Mouse (Mus musculus) layer of hippocampus, adult 8-10 months (tissue): ENCODE data around the gene Elobl. TPM values are rescaled to one million over a fixed set of nuclear protein-coding genes. Genes with fewer than 3 reads are reported as not detected.

ENCODE experiments used
- DNase-seq, 2 experiments: peaks; one replicate each; pipeline ENCODE4 v3.0.0; 2022; ENCODE audit warnings: low spot score in 2 of 2
- total RNA-seq, 4 experiments: library from RNA; stranded (reverse); gene quantifications; 2 replicates each; pipeline ENCODE4 v1.2.4; 2022

The Elobl gene
- total RNA-seq, 4 experiments from 2014 or later, result not detected

DNA sequence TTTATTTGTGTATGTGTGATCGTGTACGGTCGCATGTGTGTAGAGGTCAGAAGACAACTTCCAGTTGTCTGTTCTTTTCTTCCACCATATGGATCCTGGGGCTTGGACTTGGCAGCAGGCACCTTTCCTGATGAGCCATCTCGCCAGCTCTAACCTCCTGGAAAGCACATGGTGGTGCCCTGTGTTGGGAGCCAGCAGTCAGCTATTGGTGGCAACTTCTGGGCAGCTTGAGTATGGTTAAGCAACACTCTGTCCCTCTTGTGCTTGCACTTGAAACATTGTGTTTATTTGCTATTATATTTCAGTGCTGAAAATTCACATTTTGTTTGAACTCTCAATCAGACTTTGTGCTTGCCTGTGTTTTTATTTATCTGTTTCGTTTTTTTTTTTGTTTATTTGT is 22.2 kb upstream of the Elobl start:
- DNase-seq, result no peak

DNA sequence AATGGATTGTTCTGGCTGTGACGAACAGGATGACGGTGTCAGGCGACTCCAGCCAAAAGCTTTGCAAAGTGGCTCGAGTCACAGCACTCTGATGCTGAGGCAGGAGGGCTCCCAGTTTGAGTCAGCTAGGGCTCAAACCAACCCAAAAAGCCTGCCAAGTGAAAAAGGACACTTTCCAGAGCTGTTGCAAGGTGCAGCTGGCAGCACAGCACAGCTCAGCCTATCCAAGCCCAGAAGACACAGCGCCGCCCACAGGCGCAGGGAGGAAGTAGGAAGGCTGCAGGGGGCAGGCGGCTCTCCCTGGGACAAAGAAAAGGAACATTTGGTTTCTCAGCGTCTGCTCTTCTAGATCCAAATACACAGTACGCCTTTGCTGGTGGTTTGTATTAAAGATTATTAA is 19.9 kb upstream of the Elobl start:
- no peak for DNase-seq

DNA sequence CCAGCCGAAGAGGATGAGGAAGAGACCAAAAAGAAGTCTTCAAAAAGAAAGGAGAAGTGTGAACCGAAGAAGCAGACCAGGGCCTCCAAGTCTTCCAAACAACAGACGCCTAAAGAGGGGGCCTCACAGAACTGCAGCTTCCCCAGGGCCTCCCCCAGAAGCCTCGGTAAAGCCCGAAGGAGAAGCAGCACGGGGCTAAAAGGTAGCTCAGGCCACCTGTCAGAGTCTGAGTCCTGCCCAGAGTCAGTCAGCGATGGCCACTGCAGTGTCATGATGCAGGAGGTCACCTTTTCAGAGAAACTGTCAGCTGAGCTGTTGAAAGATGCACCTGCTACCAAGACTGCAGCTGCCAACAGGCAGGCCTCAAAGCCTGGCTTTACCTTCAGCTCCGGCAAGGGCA is 14.6 kb upstream of the Elobl start:
- DNase-seq, result no peak

DNA sequence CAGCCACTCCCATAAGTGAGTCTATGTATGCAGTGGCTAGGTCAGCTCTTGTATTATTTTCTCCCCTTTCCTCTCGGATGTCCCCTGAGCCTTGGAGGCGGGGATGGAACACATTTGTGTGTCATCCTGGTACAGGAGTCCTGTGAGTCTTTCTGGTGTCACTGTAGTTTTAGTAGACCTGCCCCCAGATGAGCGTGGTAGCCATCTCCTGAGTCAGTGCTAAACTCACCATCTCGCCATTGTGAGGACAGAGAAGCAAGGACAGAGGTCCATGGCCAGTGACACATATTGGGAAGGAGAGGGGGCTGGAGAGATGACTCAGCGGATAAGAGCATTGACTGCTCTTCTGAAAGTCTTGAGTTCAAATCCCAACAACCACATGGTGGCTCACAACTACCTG is 10.5 kb upstream of the Elobl start:
- DNase-seq, result no peak

DNA sequence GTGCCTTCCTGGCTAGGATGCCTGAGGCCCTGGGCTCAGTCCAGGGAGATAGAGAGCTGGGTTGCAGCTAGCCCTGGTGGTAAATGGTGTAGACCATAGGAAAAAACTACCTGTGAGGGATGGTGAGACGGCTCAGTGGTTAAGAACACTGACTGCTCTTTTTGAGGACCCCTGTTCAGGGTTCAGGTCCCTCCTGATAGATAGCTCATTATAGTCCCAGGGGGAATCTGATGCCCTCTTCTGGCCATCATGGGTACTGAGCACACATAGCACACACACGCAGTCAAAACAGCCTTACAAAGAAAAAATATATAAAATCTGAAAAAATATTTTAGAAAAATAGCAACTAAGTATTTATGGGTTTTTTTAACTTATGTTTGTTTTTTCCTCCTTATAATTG is 9.6 kb upstream of the Elobl start:
- no peak for DNase-seq

DNA sequence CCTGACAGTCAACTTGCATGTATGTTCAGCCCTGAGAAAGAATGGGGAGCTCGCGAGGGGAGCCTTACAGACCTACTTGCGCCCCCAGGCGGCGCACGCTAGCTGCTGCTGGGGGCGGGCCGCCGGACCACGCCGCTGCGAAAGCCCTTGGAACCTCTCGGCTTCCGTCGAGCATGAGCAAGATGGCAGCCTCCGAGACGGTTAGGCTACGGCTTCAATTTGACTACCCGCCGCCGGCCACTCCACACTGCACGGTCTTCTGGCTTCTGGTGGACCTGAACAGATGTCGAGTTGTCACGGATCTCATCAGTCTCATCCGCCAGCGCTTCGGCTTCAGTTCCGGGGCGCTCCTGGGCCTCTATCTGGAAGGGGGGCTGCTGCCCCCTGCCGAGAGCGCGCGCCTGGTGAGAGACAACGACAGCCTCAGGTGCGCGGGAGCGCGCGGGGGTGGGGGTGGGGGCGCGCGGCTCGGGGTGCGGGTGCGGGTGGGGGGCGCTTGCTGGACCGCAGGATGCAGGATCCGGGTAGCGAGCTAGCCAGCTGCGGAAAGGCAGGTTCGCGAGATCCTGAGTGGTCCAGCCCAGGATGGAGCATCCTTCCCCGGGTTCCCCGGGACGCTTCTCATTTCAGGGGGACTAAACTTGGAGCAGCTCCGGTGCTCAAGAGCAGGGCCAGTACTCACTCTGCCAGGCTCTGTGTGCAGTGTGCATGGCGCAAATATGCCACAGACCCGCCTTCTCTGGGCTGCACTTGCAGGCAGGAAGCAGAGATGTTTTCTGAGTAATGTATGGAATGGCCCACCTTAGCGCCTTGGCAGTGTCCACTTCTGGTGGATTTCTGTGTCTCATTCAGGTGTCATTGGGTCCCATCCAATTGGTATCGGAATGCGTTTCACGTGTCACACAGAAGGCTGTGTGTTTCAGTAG is 7.3 kb upstream of the Elobl start:
- peak; percentile 90 to 95 for DNase-seq

DNA sequence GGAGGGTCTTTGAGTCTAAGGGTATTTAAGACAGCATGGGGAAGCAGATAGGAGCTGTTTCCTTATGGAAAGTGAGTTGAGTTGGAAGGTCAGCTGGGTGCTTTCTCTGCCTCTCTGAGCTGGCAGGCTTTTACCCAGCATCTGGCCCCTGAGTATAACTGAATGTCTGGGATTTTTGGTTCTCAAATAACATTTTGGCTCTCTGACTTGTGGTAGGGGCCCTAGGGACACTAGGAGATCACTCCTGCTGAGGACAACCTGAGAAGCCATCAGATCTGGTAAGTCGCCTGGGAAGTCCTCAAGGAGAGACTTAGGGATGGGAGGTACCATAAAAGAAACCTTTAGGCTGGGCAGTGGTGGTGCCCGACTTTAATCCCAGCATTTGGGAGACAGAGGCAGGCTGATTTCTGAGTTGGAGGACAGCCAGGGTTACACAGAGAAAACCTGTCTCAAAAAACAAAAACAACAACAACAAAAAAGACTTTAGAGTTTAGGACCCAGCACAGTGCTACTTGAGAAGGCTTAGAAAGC is 3.5 kb upstream of the Elobl start, which contains the start of gene Coil:
Gene Coil (plus strand): TSS at position 51 of the 531 bp plus-strand sequence.
- no peak for DNase-seq

DNA sequence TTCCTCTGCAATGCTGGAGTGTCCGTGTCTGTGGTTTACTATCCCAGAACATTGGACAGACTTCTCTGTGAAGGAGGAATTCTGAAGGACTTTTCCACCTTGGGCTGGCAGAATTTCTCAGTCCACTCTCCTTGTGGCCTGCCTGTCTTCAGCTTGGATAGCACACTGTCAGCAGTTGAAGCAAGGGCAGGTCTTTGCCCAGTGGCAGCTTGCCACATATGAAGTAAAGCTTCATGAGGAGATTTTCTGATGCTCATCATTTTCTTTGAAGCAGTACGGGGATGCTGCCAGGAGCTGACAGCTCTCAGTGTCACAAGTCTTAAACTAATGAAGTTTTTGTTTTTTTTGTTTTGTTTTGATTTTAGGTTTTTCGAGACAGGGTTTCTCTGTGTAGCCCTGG is 7.9 kb downstream of the Elobl start:
- DNase-seq, result no peak

DNA sequence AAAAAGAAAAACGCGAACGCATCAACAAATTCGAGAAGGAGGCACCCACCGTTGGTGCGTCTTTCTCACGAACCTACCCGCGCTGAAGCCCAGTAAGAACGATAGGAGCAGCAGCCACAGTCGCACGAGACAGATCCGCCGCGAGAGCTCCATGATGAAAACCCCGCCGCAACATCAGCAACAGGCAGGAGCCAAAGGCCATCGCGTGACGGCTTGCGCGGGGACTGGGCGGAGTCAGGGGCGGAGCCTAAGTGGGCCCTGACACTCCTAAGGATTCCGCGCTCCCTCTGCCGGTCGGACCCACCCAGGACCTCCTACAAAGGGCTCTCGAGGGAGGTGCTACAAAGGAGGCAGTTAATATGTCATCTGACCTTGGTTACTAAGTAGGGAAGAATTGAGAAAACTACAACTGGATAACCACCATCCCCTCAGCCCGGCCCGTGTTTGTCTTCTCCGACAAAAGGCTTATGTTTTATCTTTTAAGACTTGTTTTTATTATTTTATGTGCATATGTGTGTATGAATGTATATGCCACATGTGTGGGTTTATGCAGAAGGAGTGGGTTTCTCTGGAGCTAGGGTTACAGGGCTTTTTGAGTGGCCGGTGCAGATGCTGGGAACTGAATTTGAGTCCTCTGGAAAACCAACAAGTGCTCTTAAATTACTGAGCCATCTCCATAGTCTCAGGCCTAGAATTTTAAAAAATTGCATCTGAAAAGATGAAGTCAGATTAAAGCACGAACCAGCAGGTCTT is 11.3 kb downstream of the Elobl start, which contains the start of gene Scpep1:
Gene Scpep1 (minus strand): TSS at position 249 of the 753 bp plus-strand sequence.
- peak; percentile 91 to 95 for DNase-seq

DNA sequence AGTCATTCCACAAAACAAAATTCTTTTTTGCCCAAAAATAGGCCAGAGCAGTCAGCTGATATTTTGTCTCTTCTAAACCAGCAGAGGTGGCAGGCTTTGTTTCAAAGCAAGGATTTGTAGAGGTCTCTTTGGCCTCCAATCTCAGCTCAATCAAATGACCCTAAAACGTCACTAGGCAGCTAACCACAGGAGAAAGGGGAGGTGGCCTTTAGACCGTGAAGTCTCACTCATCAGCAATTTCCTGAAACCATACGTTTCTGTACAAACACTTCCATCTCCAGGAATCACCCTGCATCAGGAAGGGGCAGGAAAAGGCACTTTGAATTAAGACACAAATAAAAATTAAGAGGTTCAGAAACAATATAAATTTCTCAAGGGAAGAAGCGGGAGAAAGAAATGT is 11.9 kb downstream of the Elobl start:
- DNase-seq, result no peak

DNA sequence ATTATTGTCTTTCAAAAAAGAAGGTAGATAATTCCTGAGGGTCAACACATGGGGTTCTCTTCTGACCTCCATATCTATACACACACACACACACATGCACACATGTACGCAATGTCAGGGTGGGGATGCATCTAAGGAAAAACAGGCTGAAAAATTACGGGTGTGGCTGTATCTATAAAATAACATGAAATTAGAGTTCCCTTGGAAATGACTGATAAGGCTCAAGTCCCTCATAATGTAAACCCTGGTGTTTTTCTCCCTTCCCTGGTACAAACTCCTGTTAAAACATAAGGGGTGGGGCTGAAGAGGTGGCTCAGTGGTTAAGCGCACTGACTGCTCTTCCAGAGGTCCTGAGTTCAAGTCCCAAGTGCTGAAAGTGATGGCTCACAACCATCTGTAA is 13.1 kb downstream of the Elobl start:
- no peak for DNase-seq

DNA sequence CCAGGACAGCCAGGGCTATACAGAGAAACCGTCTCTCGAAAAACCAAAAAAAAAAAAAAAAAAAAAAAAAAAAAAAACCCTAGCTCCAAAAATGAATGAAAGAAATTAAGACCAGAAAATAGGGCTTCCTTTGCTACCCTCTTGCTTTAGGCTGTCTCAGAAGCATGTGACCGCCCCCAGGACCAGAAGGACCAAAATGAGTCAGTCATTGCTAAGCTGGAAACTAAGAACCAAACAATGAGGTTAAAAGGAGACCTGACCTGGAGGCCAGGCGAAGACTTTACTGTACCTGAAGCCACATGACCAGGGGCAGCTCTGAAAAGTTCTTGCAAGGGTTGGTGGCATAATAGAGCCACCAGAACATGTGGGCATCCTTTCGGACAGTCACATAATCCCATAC is 14.6 kb downstream of the Elobl start:
- no peak for DNase-seq

DNA sequence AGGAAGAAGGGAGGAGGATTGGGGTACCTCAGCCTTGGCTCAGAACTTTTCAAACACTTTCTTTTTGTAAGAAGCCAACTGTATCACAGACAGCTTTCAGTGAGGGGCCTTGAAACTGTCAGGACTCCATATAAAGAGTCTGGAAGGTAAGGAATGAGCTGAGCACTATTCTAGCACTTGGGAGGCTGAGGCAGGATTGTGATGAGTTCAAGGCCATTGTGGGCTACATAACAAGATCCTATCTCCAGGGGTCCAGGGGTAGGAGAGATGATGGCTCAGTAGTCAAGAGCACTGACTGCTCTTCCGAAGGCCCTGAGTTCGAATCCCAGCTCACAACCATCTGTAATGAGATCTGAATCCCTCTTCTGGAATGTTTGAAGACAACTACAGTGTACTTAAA is 15.2 kb downstream of the Elobl start:
- no peak for DNase-seq

DNA sequence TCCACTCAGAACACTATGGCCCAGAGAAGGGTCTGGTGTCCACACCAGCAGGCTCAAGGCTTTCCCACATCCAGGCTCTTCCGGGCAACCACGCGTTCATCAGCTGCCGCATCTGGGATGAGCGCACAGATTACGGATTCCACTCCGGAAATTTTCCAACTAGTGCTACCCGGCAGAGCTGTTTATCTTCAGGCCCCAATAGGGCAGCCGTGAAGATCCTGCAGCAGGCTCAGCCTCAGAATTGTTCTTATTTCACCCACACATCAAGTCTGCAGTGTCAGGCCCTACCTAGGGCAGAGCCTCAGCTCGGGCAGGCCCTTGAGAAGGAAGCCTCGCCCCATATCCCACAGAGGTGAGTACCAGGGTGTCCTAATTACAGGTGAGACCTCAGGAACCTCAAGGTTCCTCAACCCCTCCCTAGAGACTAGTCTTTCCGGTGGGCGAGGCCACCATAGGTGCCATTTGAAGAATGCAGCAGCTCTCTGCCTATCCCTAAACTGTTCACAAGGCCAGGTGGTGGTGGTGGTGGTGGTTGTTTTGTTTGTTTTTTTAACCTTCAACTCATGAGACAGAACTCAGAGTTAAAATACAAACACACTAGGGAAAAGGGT is 16.0 kb downstream of the Elobl start:
- no peak for DNase-seq

DNA sequence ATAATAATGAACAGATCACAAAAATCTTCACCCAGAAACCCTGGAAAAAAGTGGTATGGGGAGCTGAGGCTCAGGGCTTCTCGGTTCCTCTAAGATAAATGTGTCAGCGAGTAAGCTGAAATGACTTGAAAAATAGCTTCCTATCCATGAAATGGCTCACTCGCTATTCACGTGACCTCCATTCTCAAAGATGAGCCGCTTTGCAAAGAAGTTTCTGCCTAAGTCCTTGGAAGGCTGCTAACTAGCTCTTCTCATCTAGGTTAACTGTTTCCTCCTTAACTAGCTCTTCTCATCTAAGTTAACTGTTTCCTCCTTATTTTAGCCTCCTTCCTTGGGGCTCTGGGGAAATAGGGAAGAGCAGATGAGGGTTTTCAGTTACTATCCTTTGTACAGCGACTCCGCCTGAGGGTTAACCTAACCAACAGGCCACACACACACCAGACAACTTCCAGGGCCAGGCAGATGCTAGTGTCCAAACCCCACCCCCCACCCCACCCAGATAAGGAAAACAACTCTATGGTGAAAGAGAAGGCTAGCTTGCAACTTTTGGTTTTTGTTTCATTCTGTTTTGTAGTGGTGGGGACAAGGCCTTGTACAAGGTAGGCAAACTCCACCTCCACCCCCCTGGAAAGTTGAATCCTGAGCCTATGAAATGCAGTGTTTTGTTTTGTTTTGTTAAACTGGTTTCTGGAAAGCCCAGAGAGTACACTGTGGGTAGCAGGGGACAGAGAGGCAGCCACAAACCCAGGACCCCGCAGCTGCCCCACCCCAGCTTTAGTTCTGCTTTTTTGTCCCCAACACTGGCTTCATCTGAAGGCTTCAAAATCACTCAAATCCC is 16.7 kb downstream of the Elobl start:
- DNase-seq, result no peak

DNA sequence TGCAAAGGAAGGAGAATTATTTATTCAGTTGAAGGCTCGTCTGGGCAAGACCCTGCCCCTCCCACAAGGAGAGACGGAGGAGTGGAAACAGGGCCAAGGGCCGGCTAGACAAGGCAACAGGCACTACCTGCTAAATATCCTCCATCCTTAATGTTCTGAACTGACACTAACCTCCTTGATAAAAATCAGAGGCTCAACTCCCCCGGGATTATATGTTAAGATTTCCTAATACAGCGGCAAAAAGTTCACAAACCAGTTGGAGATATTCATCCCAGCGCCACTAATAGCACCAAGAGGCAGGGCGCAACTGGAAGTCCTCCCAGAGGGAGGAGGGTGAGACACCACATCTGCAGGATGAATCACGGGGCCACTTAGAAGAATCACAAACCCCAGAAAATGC is 17.8 kb downstream of the Elobl start:
- no peak for DNase-seq

DNA sequence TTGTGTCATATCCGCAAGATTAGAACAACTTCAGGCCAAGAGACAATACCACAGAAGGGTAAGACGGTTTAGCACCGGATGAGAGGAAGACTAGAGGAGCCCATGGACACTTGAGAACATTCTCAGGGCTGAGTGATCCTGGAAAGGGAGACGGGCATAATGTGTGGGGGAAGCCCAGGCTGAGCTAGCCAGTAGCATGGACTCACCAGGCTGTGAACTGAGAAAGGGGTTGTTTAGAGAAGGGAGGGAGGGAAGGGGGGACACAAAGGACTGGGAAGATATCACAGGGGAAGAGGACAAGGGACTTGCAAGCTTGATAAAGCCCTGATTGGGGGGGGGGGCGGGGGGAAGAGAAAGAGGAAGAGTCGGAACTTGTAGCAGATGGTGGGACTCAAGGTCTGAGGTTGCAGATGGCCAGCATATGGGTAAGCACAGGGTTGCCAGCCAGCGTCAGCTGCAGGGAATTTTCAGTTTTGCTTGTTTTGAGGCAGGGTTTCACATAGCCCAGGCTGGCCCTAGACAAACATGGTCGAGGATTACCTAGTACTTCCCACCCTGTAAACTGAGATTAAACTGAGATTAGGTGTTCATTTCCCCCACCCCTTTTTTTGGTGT is 20.7 kb downstream of the Elobl start:
- no peak for DNase-seq

DNA sequence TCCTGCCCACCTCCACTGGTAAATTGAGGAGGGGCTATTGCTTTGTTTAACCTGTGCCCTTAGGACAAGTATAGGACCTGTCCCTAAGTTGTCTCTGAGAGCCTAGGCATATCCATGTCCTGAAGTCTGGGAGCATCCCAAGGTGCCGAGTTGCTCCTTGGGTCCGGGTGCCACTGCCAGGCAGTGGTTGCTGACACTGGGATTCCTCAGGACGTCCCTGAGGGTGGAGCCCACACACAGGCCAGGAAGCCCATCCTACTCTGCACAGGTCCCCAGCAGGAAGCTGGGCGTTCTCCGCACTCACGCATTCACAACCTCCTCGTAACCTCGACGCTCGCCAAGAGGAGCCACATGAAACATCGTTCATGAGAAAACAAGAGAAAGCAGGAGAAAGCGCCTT is 25.2 kb downstream of the Elobl start:
- DNase-seq, result no peak

DNA sequence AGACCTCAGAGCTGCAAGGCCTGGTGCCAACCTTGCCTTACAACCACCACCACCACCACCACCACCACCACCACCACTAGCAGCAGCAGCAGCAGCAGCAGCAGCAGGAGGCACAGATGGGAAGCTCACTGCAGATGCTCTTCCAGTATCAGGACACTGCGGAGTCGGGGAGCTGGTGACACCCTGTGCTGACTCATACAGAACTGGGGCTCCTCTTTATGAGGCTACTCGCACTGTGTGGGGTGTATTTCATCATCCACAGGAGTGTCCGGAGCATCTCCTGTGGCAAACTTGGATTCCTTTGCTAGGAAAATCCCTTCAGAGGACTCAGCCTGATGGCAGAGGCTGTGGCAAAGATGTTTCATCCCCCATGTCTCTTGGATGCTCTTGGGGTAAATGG is 27.1 kb downstream of the Elobl start:
- DNase-seq, result peak; percentile 8 to 12

DNA sequence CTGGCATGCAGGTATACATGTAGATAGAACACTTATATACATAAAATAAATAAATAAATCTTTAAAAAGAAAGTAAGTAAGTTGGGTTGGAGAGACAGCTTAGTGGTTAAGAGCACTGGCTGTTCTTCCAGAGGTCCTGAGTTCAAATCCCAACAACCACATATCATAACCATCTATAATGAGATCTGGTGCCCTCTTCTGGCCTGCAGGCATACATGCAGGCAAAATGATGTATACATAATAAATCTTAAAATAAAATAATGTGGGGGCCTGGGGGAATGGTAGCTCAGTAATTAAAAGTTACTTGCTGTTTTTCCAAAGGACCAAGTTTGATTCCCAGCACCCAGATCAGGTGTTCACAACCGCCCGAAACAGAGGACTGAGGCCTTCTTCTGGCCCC is 28.0 kb downstream of the Elobl start:
- no peak for DNase-seq

DNA sequence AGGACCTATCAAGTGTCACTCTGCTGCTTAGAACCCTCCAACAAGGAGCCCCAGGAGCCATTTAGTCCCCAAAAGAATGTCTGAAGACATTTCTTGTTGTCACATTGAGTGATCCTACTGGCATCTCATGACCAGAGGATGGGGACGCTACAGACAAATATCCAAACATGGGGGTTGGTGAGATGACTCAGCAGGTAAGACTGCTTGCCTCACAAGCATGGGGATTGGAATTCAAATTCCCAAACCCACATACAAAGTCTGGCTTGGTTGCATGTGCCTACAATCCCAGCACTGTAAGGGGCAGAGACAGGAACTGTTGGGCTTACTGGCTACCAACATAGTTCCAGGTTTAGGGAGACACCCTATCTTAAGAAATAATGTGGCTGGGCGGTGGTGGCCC is 28.8 kb downstream of the Elobl start:
- DNase-seq, result no peak
